Mouse (Mus musculus) lung, adult 2 months (tissue): ENCODE measurements around the gene Nuak1. TPM values are rescaled to one million over a fixed set of nuclear protein-coding genes. Genes with fewer than 3 reads are reported as not detected.

Source experiments
- DNase-seq: peaks from one replicate; pipeline ENCODE4 v3.0.0; 2022
- H3K4me1 ChIP-seq: fragments of 200-500 bp; 2 replicates; pipeline ENCODE4 v1.6.1; 2011; ENCODE audit warnings: low read length; ENCODE audit not compliant: control insufficient read depth, insufficient read depth
- H3K4me3 ChIP-seq: fragments of 200-500 bp; replicated peaks from 2 replicates; pipeline ENCODE3; 2011; ENCODE audit warnings: low read depth, mild to moderate bottlenecking, control low read depth, low read length; ENCODE audit errors: extremely low read depth
- CTCF ChIP-seq: fragments of 200-500 bp; IDR thresholded peaks from 2 replicates; pipeline ENCODE4 v1.5.1; 2011; ENCODE audit warnings: mild to moderate bottlenecking, low read length, control low read depth; ENCODE audit not compliant: insufficient read depth
- POLR2A ChIP-seq: fragments of 200-500 bp; IDR thresholded peaks from 2 replicates; pipeline ENCODE4 v1.6.1; 2011; ENCODE audit warnings: low read depth, mild to moderate bottlenecking, control low read depth, low read length, borderline replicate concordance; ENCODE audit errors: extremely low read depth
- WGBS: fragments of 180-500 bp; shearing (Covaris S2); methylation state at CpG from one replicate; pipeline ENCODE4 v1.1.7; 2018; 5-methylcytosine and 5-hydroxymethylcytosine counted together
- polyA plus RNA-seq: library from polyadenylated mRNA; depleted of rRNA; stranded (reverse); fragments of >200 nt; gene quantifications from 2 replicates; pipeline ENCODE4 v1.2.3, GENCODE M21; 2012

Nuak1 gene
- polyA plus RNA-seq, 1 experiment: 24.3 TPM

DNA sequence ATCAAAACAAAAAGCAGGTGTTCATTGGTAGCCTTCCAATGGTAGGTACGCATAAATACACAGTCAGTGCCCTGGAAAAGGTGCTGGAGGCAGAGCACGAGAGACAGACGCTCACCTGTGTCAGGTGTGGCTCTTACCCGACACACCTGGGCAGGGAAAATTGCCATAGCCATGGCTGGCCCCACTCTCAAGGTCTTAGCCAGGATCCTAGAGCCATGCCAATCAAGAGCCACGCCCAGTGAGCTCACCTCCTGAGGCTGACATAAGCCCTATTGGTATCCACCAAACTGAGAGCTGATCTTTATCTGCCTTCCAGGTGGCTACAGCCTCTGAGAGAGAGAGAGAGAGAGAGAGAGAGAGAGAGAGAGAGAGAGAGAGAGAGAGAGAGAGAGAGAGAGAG lies 64.1 kb downstream of the Nuak1 start:
- TF ChIP-seq CTCF (no peak), POLR2A (no peak)
- Histone ChIP-seq H3K4me3 (no peak overlapping the region), H3K4me1 (no peaks in the 10 kb centered on the region)
- DNase-seq: no peak
- 84% methylated on average over 5 of the region's 5 CpGs for WGBS

DNA sequence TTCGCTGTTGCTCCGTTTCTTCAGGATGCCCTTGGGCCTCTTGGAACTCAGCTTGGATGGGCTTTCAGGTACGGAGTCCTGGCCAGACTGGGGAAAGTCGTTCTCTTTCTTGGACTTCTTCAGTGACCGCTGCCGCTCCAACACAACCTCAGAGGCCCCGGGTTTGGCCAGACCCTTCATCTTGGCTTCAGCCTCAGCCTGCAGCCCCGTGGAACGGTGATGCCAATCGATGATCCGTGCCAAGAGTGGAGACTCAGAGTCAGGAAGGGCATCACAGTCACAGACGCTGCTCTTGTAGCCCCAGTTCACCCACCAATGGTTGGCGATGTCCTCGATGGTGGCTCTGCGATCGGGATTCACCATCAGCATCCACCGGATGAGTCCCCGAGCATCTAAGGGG lies 65.4 kb downstream of the Nuak1 start:
- 93% methylated on average over 18 of the region's 18 CpGs for WGBS
- DNase-seq: no peak

DNA sequence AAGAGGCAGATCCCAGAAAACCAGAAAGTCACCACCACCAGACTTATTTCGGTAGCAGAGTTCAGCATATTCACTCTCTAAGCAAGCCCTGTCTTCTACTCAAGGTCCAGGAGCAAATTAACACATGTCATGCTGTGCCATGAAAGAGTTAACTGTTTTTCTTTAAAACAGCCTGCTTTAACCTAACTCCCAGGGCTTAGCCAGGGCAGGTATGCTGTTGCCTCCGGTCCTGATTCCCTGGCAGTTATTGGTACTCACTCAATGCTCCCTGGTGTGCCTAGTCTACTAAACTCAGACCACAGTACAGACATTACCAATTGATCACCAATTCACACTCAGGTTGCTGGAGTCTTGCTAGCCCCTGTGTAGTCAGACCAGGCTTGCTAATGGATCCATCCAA lies 66.9 kb downstream of the Nuak1 start:
- TF ChIP-seq CTCF: no peak
- no peak for TF ChIP-seq POLR2A
- 90% methylated on average over 2 of the region's 2 CpGs for WGBS
- DNase-seq: no peak

More for the DNA sequence above, 65.4 kb downstream of the Nuak1 start:
- TF ChIP-seq CTCF: no peak
- no peak for TF ChIP-seq POLR2A
- H3K4me1 ChIP-seq: no peaks in the 10 kb centered on the region
- no peak overlapping the region for H3K4me3 ChIP-seq

DNA sequence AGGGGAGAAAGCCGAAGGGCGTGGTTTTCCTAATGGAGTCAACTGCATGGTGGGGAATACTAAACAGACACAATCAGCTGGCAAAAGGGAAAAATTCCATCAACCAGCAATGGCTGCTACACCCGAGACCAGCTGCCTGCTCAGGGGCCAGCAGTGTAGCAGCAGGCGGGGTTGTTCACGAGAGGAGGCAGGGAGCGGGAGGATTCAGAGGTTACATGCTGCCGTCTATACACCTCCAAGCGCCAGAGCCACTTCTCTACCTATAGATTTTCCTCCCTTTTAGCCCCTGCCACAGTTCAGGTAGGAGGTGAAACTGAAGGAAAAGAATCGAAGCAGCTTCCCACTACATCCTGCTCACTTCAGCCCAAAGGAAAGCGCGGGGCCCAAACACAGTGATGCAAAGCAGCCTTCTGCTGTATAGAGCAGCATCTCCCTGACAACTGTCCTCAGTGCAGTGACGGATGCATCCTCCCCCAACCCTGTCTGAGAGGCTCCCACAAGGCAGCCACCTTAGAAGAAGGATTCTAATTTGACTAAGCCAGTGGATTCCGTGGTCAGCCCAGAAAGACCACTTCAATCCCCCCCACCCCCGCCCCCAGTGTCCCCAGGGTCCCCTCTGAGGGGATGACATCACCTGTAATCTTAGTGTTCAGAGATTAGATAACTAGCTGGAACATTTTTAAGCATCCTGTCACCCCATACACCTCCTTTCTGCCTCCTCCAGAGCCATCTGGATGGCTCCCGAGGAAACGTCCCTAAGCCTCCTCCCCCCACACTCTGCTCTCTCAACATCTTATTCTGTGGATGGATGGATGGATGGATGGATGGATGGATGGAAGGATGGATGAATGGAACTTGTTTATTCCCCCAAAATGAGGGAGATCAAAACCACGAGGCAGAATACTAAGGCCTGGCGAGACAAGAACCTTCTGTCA lies 68.0 kb downstream of the Nuak1 start:
- no peak overlapping the region for H3K4me3 ChIP-seq
- WGBS: 59% methylated on average over 18 of the region's 18 CpGs
- no peak for DNase-seq
- H3K4me1 ChIP-seq: no peaks in the 10 kb centered on the region
- TF ChIP-seq POLR2A (no peak), CTCF (no peak)

More for the DNA sequence above, 66.9 kb downstream of the Nuak1 start:
- no peaks in the 10 kb centered on the region for H3K4me1 ChIP-seq
- H3K4me3 ChIP-seq: no peak overlapping the region

DNA sequence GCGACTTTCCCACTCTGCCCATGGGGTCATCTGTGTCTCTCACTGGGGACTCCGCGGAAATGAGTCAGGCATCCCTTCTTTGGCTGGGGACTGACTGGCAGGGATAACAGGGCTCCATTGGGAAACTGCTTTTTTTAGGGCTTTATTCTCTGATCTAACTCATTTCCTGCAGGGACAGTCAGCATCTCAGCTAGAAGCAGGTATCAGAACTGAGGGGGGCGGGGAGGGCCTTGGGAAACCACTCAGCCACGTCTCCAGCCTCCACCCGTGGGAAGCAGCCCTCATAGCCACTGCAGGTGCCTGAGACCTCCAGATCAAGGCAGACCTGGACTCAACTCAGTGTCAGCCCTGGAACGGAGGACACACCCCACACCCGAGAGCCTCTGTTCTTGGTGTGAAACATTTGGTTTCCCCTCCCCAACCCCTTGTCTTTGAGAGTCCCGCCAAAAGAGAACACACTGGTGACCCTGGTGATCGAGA lies 68.7 kb downstream of the Nuak1 start:
- TF ChIP-seq POLR2A (no peak), CTCF (no peak)
- H3K4me3 ChIP-seq: no peak overlapping the region
- DNase-seq: no peak
- H3K4me1 ChIP-seq: no peaks in the 10 kb centered on the region
- WGBS: 49% methylated on average over 10 of the region's 10 CpGs

DNA sequence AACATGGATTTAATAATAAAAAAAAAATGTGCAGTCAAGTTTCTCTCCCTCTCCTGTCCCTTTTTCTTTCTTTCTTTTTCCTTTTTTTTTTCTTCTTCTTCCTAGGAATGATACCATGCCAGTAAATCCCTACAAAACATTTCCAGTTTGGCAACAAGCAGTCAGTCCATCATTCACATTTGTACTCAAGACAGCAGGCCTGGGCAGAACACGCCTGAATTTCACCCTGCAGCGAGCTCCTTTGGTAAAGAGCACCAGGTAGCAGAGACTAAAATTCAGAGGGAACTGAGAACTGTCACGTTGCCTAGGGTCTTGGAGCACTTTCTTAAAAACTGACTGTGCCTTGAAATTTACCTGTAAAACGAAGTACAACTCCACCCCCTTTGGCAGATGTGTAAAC lies 69.2 kb downstream of the Nuak1 start:
- DNase-seq: no peak
- no peak for TF ChIP-seq CTCF
- TF ChIP-seq POLR2A: no peak
- Histone ChIP-seq H3K4me1 (no peaks in the 10 kb centered on the region), H3K4me3 (no peak overlapping the region)
- 66% methylated on average over 4 of the region's 4 CpGs for whole genome bisulfite sequencing

DNA sequence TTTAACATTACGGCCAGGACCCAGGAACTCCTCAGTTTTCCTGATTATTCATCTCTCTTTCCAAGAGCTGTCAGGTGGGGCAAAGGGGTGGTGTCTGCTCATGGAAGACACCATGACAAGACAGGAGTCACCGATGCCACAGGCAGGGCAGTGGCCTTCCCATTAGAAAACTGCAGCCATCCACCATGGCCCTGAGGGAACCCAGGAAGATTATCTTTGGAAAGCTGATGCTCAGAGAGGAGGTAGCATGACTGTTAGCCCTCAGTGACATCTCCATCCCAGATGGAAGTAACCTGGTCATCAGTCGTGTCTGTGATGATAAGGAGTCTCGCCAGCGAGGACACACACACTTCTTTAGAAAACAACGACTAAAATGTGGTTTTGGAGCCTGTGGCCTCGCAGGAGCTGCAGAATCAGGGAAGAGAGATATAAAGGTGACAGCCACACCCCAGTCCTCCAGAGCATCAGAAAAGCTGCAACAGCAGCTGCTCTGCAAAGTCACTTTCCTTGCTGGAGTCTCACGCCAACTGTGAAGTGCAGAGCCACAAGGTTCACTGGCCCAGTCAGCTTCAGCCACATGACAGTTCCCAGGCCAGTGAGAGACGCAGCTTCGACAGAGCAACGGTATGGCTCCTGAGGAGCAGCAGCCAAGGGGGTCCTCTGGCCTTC lies 70.6 kb downstream of the Nuak1 start:
- H3K4me3 ChIP-seq: no peak overlapping the region
- WGBS: 85% methylated on average over 11 of the region's 11 CpGs
- TF ChIP-seq CTCF: no peak
- TF ChIP-seq POLR2A: no peak
- DNase-seq: no peak
- H3K4me1 ChIP-seq: no peaks in the 10 kb centered on the region

DNA sequence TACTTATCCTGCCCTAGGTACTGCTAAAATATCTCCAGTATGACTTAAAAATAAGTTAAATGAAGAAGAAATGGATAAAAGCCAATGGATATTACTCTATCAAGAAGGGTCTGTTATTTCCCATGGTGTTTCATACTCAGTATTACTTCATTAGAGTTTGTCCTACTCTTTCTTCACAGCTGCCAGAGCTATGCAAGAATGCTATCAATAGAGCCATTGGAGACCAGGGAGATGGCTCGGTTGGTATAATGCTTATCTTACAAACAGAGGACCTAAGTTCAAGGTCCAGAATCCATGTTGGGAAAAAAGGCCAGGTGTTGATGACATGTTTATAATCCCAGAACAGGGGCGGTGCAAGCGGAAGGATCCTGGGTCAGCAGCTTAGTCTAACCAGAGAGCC lies 72.2 kb downstream of the Nuak1 start:
- H3K4me1 ChIP-seq: no peaks in the 10 kb centered on the region
- H3K4me3 ChIP-seq: no peak overlapping the region
- TF ChIP-seq POLR2A: no peak
- TF ChIP-seq CTCF: no peak
- 61% methylated on average over 3 of the region's 3 CpGs for WGBS
- DNase-seq: no peak

DNA sequence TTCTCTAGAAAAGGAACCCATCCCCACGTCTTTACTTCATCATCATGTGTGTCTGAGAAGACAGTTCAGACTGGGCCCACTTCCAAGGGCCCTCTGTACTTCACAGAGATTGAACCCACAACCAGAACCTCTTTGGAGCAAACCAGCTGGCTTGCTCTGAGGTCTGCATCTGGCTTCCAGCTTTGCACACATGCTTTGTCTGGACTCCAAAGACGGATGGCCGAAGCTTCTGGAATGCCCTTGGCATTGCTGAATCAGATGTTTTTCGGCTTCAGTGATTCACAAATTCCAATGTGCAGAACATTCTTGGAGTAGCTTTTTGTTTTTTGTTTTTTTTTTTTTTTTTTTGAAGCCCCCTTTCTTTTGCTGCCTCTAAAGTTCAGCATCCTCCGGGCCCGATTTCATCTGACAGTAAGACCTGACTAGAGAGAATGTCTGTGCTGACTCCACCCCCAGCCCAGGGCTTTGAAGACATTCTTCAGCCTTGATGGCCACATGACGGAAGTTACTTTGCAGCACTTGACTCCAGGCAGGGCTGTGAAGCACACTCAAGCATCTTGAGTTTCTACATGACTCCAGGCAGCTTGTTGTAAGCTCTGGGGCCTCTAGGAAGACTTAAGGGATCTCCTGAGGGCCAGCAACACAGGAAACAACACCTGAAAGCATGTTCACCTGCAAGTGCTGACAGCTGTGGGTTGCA lies 75.1 kb downstream of the Nuak1 start:
- H3K4me1 ChIP-seq: no peaks in the 10 kb centered on the region
- peak; percentile 43 for DNase-seq
- WGBS: 45% methylated on average over 7 of the region's 7 CpGs
- no peak overlapping the region for H3K4me3 ChIP-seq
- TF ChIP-seq CTCF (no peak), POLR2A (no peak)
